Mouse (Mus musculus) megakaryocyte, embryonic 14.5 days (primary cell): ENCODE data around the gene Slc8a3.

Experiments used
- FLI1 ChIP-seq: IDR thresholded peaks from 2 replicates; pipeline ENCODE4 v1.6.1; 2012; ENCODE audit warnings: low read length, inconsistent platforms, mixed read lengths
- GATA1 ChIP-seq: IDR thresholded peaks from 3 replicates; pipeline ENCODE4 v1.6.1; 2012; ENCODE audit warnings: mixed read lengths, low read length, inconsistent platforms, borderline replicate concordance

- TF ChIP-seq GATA1: no peak
- no peak for TF ChIP-seq FLI1
Measured at GRCm38 (mm10) chr12:81150917-81151316, 182.1 kb downstream of the Slc8a3 start.
